Mouse (Mus musculus) neural tube, embryonic 10.5 days (tissue): ENCODE data around the gene Stn1.

Experiments
- DNase-seq: peaks from one replicate; pipeline ENCODE4 v3.0.0-alpha.2; 2017; ENCODE audit warnings: low spot score; ENCODE audit errors: extremely low spot score

Stn1 gene

DNA sequence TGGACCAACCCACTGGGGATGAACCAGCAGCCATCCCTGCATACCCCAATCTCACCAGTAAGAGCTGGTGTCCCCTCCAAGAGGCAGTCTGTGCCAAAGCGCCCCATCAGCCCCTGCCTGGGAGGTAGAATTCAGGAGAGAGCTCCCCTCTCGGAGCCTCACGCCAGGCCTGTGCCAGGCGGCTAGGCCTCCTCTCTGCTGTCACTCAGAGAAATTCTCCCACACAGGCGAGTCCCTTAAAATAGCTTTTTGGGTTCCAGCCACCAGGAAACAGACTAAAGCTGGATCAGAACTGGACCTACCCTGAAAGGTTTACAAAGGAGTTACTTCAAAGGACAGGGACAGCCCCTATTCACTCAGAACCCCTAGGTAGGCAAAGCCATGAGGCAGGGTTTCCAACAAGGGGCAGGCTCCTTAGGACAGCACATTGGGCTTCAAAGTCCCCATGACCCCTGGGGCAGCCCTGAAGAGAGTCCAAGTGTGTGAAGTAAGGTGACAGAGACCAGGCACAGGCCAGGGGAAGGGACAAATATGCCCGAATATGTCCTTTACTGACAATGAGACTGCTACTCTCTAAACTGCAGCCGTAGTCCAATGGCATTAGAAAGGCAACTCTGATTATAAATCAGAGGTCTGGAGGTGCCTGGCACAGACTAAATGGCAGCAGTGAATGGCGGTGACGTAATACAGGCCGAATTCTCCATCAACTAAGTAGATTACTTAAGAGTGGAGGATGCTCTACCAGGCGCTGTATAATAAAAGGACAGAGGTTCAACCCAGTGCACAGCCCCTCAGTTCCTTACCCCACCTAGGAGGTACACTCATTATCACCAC is 82.9 kb downstream of the Stn1 start:
- no peak for DNase-seq

DNA sequence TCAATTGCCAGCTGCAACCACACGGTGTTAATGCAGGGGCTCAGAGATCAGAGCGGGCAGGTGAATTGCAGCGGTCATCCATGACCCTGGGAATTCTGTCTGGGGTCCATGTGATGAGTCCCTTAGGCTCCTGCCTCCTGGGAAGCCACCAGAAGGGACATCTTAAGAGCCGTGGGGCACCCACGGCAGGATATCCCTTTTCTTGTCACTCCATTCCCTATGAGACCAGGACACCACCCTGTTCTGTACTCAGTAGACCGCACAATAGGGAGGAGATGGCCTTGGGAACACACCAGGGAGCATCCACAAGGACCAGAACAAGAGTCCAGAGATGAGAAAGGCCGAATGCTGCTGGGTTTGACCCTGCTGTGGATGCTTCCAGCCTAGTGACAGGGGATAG is 84.0 kb downstream of the Stn1 start:
- no peak for DNase-seq

DNA sequence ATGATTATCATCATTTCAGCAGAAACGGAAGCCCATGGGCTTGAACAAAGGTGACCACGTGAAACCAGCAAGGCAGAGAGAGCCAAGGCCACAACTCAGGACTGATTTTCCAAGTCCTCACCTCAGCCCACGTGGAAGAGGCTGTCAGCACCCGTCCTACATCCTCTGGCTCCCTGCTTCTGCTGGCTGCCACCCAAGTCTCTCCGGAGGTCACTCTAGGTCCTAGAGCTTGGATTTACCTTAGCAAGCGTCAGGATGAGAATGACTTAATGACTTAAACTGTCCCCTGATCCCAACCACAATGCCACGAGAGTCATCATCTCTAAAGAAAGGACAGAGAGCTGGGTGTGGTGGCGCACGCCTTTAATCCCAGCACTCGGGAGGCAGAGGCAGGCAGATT is 84.6 kb downstream of the Stn1 start:
- no peak for DNase-seq

GRCm38 (mm10) chr19:47452211-47452610 is 85.1 kb downstream of the Stn1 start:
- no peak for DNase-seq

DNA sequence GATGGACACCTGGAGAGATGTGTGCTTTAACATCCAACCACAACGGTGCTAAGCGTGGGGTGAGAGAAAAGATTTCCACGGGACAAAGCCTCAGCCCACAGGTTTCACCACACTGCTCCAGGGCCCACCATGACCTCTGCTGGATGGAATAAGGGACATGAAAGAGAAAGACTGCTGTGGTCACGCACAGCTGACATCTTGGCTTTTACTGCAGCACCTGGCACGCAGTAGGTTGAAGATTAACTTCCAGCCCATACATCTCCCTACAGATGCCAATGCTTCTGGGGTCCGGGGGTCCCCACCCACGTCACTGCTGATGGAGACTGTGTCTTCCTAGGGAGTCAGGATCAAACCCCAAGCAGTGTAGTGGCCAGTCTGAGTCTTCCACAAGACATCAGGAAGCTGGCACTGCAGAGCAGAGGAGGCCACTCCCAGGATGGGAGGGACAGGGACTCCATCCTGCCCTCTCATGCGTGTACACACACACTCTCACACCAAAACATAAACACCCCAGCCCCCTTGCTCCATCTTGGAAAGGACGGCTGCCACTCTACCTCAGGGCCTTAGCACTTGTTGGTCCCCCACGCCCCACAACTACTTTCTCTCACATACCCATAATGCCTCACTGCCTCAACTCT is 85.7 kb downstream of the Stn1 start:
- no peak for DNase-seq
